Mouse (Mus musculus): ENCODE data around the gene Pecr. TPM values are rescaled to one million over a fixed set of nuclear protein-coding genes. Genes with fewer than 3 reads are reported as not detected.

Pecr gene
- total and polyA plus RNA-seq, 3 experiments, result 17.6 to 24.8 (median 21.3) TPM

DNA sequence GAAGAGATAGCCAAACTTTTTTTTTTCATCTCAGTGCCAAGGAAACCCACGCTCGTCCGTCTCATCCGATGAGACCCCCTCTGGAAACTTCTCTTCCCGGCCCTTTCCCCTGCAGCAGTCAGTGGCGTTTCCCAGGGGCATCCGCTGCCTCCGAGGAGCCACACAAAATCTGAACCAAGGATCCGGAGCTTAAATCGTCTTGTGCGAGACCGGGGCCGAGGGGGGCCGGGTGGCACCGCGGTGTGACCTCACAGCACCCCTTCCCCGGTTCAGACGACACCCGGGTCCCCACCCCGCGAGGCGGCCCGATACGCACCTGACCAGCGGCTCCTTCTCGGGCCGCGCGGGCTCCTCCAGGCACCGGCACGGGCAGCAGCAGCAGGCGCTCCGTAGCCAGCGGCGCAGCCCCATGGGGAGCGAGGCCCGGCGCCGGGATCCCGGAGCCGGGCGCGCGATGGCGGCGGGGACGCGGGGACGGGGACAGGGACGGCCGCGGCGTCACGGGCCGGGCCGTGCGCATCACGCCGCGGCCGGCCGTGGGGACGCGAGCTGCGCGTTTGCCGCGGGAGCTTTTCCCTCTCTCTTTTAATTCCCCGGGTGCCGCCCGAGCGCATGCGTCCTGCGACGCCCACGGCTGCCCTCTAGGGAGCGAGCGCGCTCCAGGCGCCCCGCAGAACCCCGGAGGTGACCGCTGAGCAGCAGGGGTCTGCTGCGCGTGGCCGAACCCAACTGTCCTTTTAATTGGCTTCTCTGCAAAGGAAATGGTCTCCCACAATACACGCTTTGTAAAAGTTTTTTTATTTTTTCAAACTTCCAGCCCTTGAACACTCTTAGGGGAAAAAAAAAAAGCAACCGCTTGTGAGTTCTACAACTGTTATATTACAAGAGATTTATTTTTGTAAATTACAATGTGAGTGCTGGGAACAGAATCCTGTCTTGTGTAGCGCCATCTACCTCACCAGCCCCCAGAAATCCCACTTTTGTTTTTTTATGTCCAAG is 72.1 kb downstream of the Pecr start, which contains the start of gene Mreg (continued):
- 0 out of 2 replicates have a peak, but pooled peaks have one; percentile 9 for TF ChIP-seq KAT2A (IDR thresholded peaks at IDR 0.05; ENCODE audit: insufficient replicate concordance, low read length)
- TF ChIP-seq SMC3 (IDR thresholded peaks at IDR 0.05; ENCODE audit: low read depth, low read length), result no peak
- TF ChIP-seq RCOR1 (conservative IDR thresholded peaks at IDR 0.05; ENCODE audit: low read depth, low read length), result no peak
- no peak for TF ChIP-seq USF2 (conservative IDR thresholded peaks at IDR 0.05; ENCODE audit: low read depth, low read length)
- TF ChIP-seq MEF2A (IDR thresholded peaks at IDR 0.05; ENCODE audit: borderline replicate concordance, low read depth, low read length), result no peak
- no peak for TF ChIP-seq GABPA (IDR thresholded peaks at IDR 0.05; ENCODE audit: insufficient replicate concordance, low read depth, low read length)
- no peak for TF ChIP-seq E2F4 (IDR thresholded peaks at IDR 0.05; ENCODE audit: insufficient replicate concordance, low read depth, low read length)
- TF ChIP-seq MAFK (IDR thresholded peaks at IDR 0.05; ENCODE audit: insufficient replicate concordance, low read length), result no peak
- TF ChIP-seq CTCF (conservative IDR thresholded peaks at IDR 0.05 in 1 of 2, IDR thresholded peaks at IDR 0.05 in 1 of 2; ENCODE audit: low read depth in 2 of 2, low read length in 2 of 2), result peak in 1 of 2 experiments; percentile 54; a peak in 2 of 4 replicates
- no peak for TF ChIP-seq ELF1 (IDR thresholded peaks at IDR 0.05; ENCODE audit: low read depth, low read length)
- 0 out of 2 replicates have a peak, but pooled peaks have one; percentile 7 for TF ChIP-seq MXI1 (IDR thresholded peaks at IDR 0.05; ENCODE audit: low read depth, low read length)
- TF ChIP-seq USF1 (IDR thresholded peaks at IDR 0.05; ENCODE audit: low read depth, low read length), result no peak
- no peak for TF ChIP-seq MAX (IDR thresholded peaks at IDR 0.05; ENCODE audit: low read length)
- TF ChIP-seq NELFE (IDR thresholded peaks at IDR 0.05; ENCODE audit: low read depth, low read length), result peak; percentile 77; the same call in 1 of the 2 replicates
- no peak for TF ChIP-seq POLR2AphosphoS2 (IDR thresholded peaks at IDR 0.05; ENCODE audit: low read depth, low read length)
- no peak for TF ChIP-seq HCFC1 (IDR thresholded peaks at IDR 0.05; ENCODE audit: low read depth, low read length)
- no peak for TF ChIP-seq ZKSCAN1 (IDR thresholded peaks at IDR 0.05; ENCODE audit: borderline replicate concordance, low read depth, low read length)
- TF ChIP-seq UBTF (IDR thresholded peaks at IDR 0.05; ENCODE audit: low read depth, low read length), result peak; percentile 94
- peak; percentile 55 for TF ChIP-seq BHLHE40 (IDR thresholded peaks at IDR 0.05; ENCODE audit: low read depth, low read length)

DNA sequence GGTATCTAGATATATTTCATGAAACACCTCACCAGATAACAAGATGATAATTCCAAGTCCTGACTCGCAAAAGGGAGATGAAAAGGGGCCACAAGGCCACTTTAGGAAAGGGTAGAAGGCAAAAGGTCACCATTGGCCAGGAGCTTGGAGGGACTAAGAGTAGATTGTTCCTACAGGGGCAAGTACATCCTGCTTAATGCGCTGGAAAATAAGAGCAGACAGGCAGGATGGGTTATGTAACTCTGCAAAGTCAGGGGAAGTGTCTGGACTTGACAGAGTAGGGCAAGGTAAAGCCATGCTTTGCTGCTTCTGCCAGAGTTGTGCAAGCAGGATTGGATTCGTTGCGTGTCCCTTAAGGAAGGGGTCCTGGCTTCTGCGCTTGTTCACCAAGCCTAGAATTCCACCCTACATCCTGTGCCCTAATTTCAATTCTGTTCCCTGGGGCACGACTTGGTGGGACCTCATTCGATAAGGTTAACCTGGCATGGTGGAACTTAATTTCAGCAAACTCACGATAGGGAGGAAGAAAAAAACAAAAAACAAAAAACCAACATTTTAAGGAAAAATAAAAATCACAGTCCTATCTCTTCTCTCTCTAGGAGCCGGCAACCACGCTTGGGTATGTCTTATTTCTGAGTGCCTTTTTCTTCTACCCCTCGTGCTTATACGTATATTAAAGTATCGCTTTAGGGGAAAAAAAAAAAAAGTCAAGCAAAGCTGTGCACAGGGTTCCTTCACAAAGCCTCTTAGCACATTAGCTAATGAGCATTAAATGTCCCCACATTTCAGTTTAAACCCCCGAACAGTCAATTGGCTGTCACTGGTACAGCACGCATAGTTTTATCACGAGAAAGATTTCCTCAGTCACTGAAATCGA is 73.1 kb downstream of the Pecr start:
- H3K4me3 ChIP-seq (replicated peaks in 1 of 3; ENCODE audit: low read depth in 2 of 3, low read length in 2 of 3, poor library complexity in 1 of 3), result peak overlapping the region; percentile 68 to 79 (median 79)
- peak overlapping the region; percentile 73 for H3K4me2 ChIP-seq (ENCODE audit: insufficient read depth, low read depth, poor library complexity, severe bottlenecking)
- H3K9ac ChIP-seq (ENCODE audit: insufficient read depth, low read depth), result peak overlapping the region; percentile 100
- H3K36me3 ChIP-seq (replicated peaks in 1 of 2; ENCODE audit: control insufficient read depth in 1 of 2, insufficient read depth in 1 of 2, low read length in 1 of 2), result peaks cover 0 to 28% of the 10 kb centered on the region in 2 experiments
- no peaks in the 10 kb centered on the region for H3K27me3 ChIP-seq (replicated peaks)
- dilution Hi-C loops (cut with MboI; ENCODE audit: extremely low pct_ligation_motif_present, extremely low pct_unique_long_range_greater_than_20kb, low sequenced_read_pairs) (no loop called here), in situ Hi-C loops (cut with MboI; ENCODE audit: low pct_ligation_motif_present, low pct_unique_long_range_greater_than_20kb, low sequenced_read_pairs) (no loop called here)
- H3K9me3 ChIP-seq (replicated peaks; ENCODE audit: low read length), result no peaks in the 10 kb centered on the region
- peaks cover 57% of the 10 kb centered on the region for H3K79me2 ChIP-seq (replicated peaks; ENCODE audit: control insufficient read depth, extremely low read depth, insufficient read depth, poor library complexity, severe bottlenecking)
- DNase-seq (ENCODE audit: extremely low read depth), result no peak
- H3K27ac ChIP-seq (ENCODE audit: insufficient read depth, low read depth), result peak overlapping the region; percentile 63
- H3K4me1 ChIP-seq (ENCODE audit: control insufficient read depth in 1 of 2, insufficient read depth in 2 of 2), result peaks cover 29 to 66% of the 10 kb centered on the region in 2 experiments
- TF ChIP-seq ELF1 (IDR thresholded peaks at IDR 0.05; ENCODE audit: low read depth, low read length), result no peak
- TF ChIP-seq NRF1 (IDR thresholded peaks at IDR 0.05; ENCODE audit: low read depth, low read length), result 0 out of 2 replicates have a peak, but pooled peaks have one; percentile 18
- peak; percentile 83 for TF ChIP-seq CHD1 (IDR thresholded peaks at IDR 0.05; ENCODE audit: low read depth, low read length)
- no peak for TF ChIP-seq PAX5 (IDR thresholded peaks at IDR 0.05; ENCODE audit: low read length)
- TF ChIP-seq SMC3 (IDR thresholded peaks at IDR 0.05; ENCODE audit: low read depth, low read length), result no peak
- TF ChIP-seq MEF2A (IDR thresholded peaks at IDR 0.05; ENCODE audit: borderline replicate concordance, low read depth, low read length), result no peak
- no peak for TF ChIP-seq POLR2AphosphoS2 (IDR thresholded peaks at IDR 0.05; ENCODE audit: low read depth, low read length)
- TF ChIP-seq USF2 (conservative IDR thresholded peaks at IDR 0.05; ENCODE audit: low read depth, low read length), result no peak
- peak; percentile 64 for TF ChIP-seq ZNF384 (IDR thresholded peaks at IDR 0.05; ENCODE audit: low read depth, low read length)
- TF ChIP-seq ETS1 (conservative IDR thresholded peaks at IDR 0.05; ENCODE audit: low read depth, low read length), result peak; percentile 9; the same call in 1 of the 2 replicates
- TF ChIP-seq RCOR1 (conservative IDR thresholded peaks at IDR 0.05; ENCODE audit: low read depth, low read length), result no peak
- no peak for TF ChIP-seq EP300 (IDR thresholded peaks at IDR 0.05; ENCODE audit: low read length)
- TF ChIP-seq USF1 (IDR thresholded peaks at IDR 0.05; ENCODE audit: low read depth, low read length), result no peak
- no peak for TF ChIP-seq CHD2 (IDR thresholded peaks at IDR 0.05; ENCODE audit: low read length)
- TF ChIP-seq CTCF (conservative IDR thresholded peaks at IDR 0.05 in 1 of 2, IDR thresholded peaks at IDR 0.05 in 1 of 2; ENCODE audit: low read depth in 2 of 2, low read length in 2 of 2), result no peak
- TF ChIP-seq JUN (IDR thresholded peaks at IDR 0.05; ENCODE audit: insufficient read depth, low read depth, low read length), result no peak
- TF ChIP-seq TBP (conservative IDR thresholded peaks at IDR 0.05; ENCODE audit: low read depth, low read length), result 0 out of 2 replicates have a peak, but pooled peaks have one; percentile 17
- no peak for TF ChIP-seq GABPA (IDR thresholded peaks at IDR 0.05; ENCODE audit: insufficient replicate concordance, low read depth, low read length)
- no peak for TF ChIP-seq TCF12 (IDR thresholded peaks at IDR 0.05; ENCODE audit: low read depth, low read length)
- no peak for TF ChIP-seq MAZ (IDR thresholded peaks at IDR 0.05; ENCODE audit: low read depth, low read length)

Data from CH12.LX (cell line).